Mouse (Mus musculus) ES-E14 (cell line): ENCODE data around the gene Harbi1.

Source experiments
- CHD2 ChIP-seq: IDR thresholded peaks from 2 replicates; pipeline ENCODE4 v1.6.1; 2014; ENCODE audit warnings: mild to moderate bottlenecking, low read depth, low read length, inconsistent platforms
- HCFC1 ChIP-seq: IDR thresholded peaks from 2 replicates; pipeline ENCODE4 v1.6.1; 2012; ENCODE audit warnings: low read length, inconsistent platforms, borderline replicate concordance; ENCODE audit not compliant: insufficient read depth
- MAFK ChIP-seq: IDR thresholded peaks from 2 replicates; pipeline ENCODE4 v1.6.1; 2014; ENCODE audit warnings: mild to moderate bottlenecking, low read depth, low read length, inconsistent platforms; ENCODE audit not compliant: insufficient read depth
- ZC3H11A ChIP-seq: IDR thresholded peaks from 2 replicates; pipeline ENCODE4 v1.6.1; 2012; ENCODE audit warnings: low read depth, mild to moderate bottlenecking, inconsistent platforms, low read length, borderline replicate concordance
- ZNF384 ChIP-seq: IDR thresholded peaks from 2 replicates; pipeline ENCODE4 v1.6.1; 2012; ENCODE audit warnings: low read depth, low read length, inconsistent platforms

DNA sequence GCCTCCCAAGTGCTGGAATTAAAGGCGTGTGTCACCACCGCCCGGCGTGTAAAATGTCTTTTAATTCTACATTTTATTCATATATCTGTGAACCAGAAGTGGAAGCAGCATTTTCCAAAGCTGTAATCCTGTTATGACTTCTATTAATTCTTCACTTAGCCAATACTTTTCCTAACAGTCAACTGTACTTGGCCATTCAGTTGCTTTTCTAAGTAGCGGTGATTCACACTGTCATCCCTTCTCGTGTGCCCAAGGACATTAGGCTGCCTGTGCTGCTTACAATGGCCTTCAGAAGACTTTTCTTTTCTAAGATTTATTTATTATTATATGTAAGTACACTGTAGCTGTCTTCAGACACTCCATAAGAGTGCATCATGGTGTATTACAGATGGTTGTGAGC is 2.3 kb upstream of the Harbi1 start:
- TF ChIP-seq CHD2 (no peak), HCFC1 (no peak), MAFK (no peak), ZC3H11A (no peak), ZNF384 (no peak)
